Mouse (Mus musculus) stomach, postnatal 0 days (tissue): ENCODE data around the gene Nbdy. TPM values are rescaled to one million over a fixed set of nuclear protein-coding genes. Genes with fewer than 3 reads are reported as not detected.

ENCODE experiments used
- ATAC-seq: fragments of 200-750 bp; cut with Nextera tagmentation; 2 replicates; pipeline ENCODE4 v1.8.0; 2017; ENCODE audit not compliant: low FRiP score, low TSS enrichment
- DNase-seq: peaks from one replicate; pipeline ENCODE4 v3.0.0-alpha.2; 2016; ENCODE audit warnings: low spot score
- H3K27ac ChIP-seq: fragments of 300-500 bp; sonication (generic); replicated peaks from 2 replicates; pipeline ENCODE4 v1.5.1; 2014; ENCODE audit warnings: mild to moderate bottlenecking, control low read depth
- H3K27me3 ChIP-seq: fragments of 300-500 bp; sonication (generic); 2 replicates; pipeline ENCODE4 v1.6.1; 2014; ENCODE audit warnings: low read length; ENCODE audit not compliant: control insufficient read depth, insufficient read depth
- H3K36me3 ChIP-seq: fragments of 300-500 bp; sonication (generic); 2 replicates; pipeline ENCODE4 v1.6.1; 2014; ENCODE audit warnings: low read length, mixed read lengths; ENCODE audit not compliant: control insufficient read depth, insufficient read depth
- H3K4me1 ChIP-seq: fragments of 300-500 bp; sonication (generic); replicated peaks from 2 replicates; pipeline ENCODE4 v1.6.1; 2014; ENCODE audit warnings: antibody characterized with exemption; ENCODE audit not compliant: control insufficient read depth, insufficient read depth
- H3K4me2 ChIP-seq: fragments of 300-500 bp; sonication (generic); replicated peaks from 2 replicates; pipeline ENCODE4 v1.6.1; 2014; ENCODE audit warnings: low read depth, mild to moderate bottlenecking, control low read depth, moderate library complexity
- H3K4me3 ChIP-seq: fragments of 300-500 bp; sonication (generic); 2 replicates; pipeline ENCODE4 v1.5.1; 2014; ENCODE audit warnings: low read depth, low read length, control low read depth
- H3K9ac ChIP-seq: fragments of 300-500 bp; sonication (generic); 2 replicates; pipeline ENCODE4 v1.6.1; 2014; ENCODE audit warnings: mild to moderate bottlenecking, low read length, control low read depth, mixed read lengths
- H3K9me3 ChIP-seq: fragments of 300-500 bp; sonication (generic); 2 replicates; pipeline ENCODE4 v1.6.1; 2016; ENCODE audit warnings: low read length; ENCODE audit not compliant: control insufficient read depth
- CTCF ChIP-seq: IDR thresholded peaks from 2 replicates; pipeline ENCODE4 v1.5.1; 2016; ENCODE audit warnings: antibody characterized with exemption, low read depth, mild to moderate bottlenecking, moderate library complexity
- EP300 ChIP-seq: optimal IDR thresholded peaks from 2 replicates; pipeline ENCODE3; 2016; ENCODE audit warnings: antibody characterized with exemption
- WGBS: fragments of 180-500 bp; shearing (Covaris S2); extraction: QIAGEN DNeasy Blood & Tissue Kit; methylation state at CpG from one replicate; pipeline ENCODE4 v1.1.7; 2014; 5-methylcytosine and 5-hydroxymethylcytosine counted together
- polyA plus RNA-seq: library from polyadenylated mRNA; unstranded; fragments of >200 nt; fragmentation: Nextera tagmentation; extraction: Ambion mirVana; gene quantifications from 2 replicates; pipeline ENCODE4 v1.2.1, GENCODE M21; 2015

Gene Nbdy
- polyA plus RNA-seq, 1 experiment from 2014 or later = 96.9 TPM

GRCm38 (mm10) chrX:153724400-153724799, 1.0 kb downstream of the Nbdy start:
- no peaks in the 10 kb centered on the region for H3K27me3 ChIP-seq
- 28% methylated on average over 3 of the region's 3 CpGs for WGBS
- H3K9me3 ChIP-seq = no peaks in the 10 kb centered on the region
- peak overlapping the region; percentile 51 for H3K4me2 ChIP-seq
- ATAC-seq = no peak
- no peak overlapping the region for H3K9ac ChIP-seq
- no peak overlapping the region for H3K27ac ChIP-seq
- H3K36me3 ChIP-seq = no peaks in the 10 kb centered on the region
- H3K4me3 ChIP-seq = peak overlapping the region; percentile 56
- H3K4me1 ChIP-seq = no peaks in the 10 kb centered on the region
- DNase-seq = no peak
- TF ChIP-seq EP300 (no peak), CTCF (no peak)

GRCm38 (mm10) chrX:153735697-153736096, 12.3 kb downstream of the Nbdy start:
- 68% methylated on average over 4 of the region's 4 CpGs for WGBS
- Histone ChIP-seq H3K27me3 (no peaks in the 10 kb centered on the region), H3K4me3 (no peak overlapping the region), H3K9me3 (no peaks in the 10 kb centered on the region), H3K27ac (no peak overlapping the region), H3K4me2 (no peak overlapping the region), H3K36me3 (no peaks in the 10 kb centered on the region), H3K9ac (no peak overlapping the region), H3K4me1 (no peaks in the 10 kb centered on the region)
- TF ChIP-seq CTCF (no peak), EP300 (no peak)
- ATAC-seq (no peak), DNase-seq (no peak)

- WGBS = 84% methylated on average over 3 of the region's 3 CpGs
- TF ChIP-seq CTCF (no peak), EP300 (no peak)
- H3K9ac ChIP-seq = no peak overlapping the region
- no peak overlapping the region for H3K4me3 ChIP-seq
- ATAC-seq (no peak), DNase-seq (no peak)
- no peaks in the 10 kb centered on the region for H3K4me1 ChIP-seq
- H3K36me3 ChIP-seq = no peaks in the 10 kb centered on the region
- H3K4me2 ChIP-seq = no peak overlapping the region
- no peaks in the 10 kb centered on the region for H3K9me3 ChIP-seq
- H3K27me3 ChIP-seq = no peaks in the 10 kb centered on the region
- H3K27ac ChIP-seq = no peak overlapping the region
Observed at GRCm38 (mm10) chrX:153742493-153742892, 19.1 kb downstream of the Nbdy start.

- Histone ChIP-seq H3K27me3 (no peaks in the 10 kb centered on the region), H3K9me3 (no peaks in the 10 kb centered on the region), H3K9ac (no peak overlapping the region), H3K36me3 (no peaks in the 10 kb centered on the region), H3K4me3 (no peak overlapping the region), H3K4me1 (no peaks in the 10 kb centered on the region), H3K27ac (no peak overlapping the region), H3K4me2 (no peak overlapping the region)
- DNase-seq (no peak), ATAC-seq (no peak)
- TF ChIP-seq CTCF (peak; percentile 54), EP300 (no peak)
- 34% methylated on average over 2 of the region's 2 CpGs for WGBS
Observed at GRCm38 (mm10) chrX:153749230-153749629, 25.8 kb downstream of the Nbdy start.

Other genes starting within 250 kb of the Nbdy start
- 10.5 and 11.3 TPM in 2 replicates for gene Ubqln2, start 225.4 kb upstream of the Nbdy start, polyA plus RNA-seq
- gene Cypt3, start 165.0 kb upstream of the Nbdy start, polyA plus RNA-seq = not detected in 2 replicates
- 2.5 and 2.6 TPM in 2 replicates for gene Kctd12b, start 27.2 kb upstream of the Nbdy start, polyA plus RNA-seq
- gene Spin2c, start 108.6 kb downstream of the Nbdy start, polyA plus RNA-seq = 6.7 and 7.8 TPM in 2 replicates